Mouse (Mus musculus): ENCODE measurements at regions not wholly inside any gene's neighbourhood (a gene's known extent, or its start where the extent isn't known, plus 50 kb on each side); places are given as distances from the start of the nearest gene placed in this dataset.
"Not testable (repeated sequence)": the region's sequence is repeated elsewhere in the genome, so short reads cannot be mapped to it uniquely, and the experiment has no call there.

DNA sequence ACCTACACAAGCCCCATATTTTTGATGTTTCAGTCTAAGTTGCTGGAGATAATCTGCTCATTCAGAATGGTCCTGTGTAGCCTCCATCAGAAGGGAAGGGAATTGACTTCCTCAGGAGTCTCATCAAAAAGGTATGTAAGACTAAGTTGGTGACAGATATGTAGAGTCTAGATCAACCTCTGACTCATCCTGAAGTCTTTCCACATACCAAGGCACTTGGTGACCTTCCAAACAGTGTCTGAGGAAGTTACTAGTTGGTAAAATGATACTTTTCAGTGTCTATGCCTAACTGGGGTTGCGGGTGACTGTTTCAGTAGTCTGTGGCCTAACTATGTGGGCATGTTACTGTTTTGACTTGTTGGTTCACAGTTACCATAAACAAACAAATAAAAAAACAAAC is 133.0 kb upstream of the Plcb4 start:
- DNase-seq = no peak

DNA sequence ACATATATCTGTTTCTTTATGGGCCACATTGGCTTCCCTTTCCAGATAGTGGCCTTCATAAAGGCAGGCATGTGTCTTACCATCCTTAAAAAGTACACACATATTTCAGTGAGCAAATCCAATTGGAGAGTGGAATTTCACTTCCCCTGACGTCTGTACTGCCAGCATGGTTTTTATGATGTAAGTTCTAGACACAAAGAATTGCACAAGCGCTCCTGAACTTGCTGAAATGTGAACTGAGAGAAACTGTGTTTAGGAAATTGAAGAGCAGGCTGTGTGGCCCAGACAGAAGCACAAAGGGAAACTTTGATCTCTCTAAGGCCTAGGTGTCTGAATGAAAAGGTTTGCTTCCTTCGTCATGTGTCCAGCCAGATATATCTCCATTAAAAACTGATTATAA is 129.2 kb upstream of the Plcb4 start:
- no peak for DNase-seq

DNA sequence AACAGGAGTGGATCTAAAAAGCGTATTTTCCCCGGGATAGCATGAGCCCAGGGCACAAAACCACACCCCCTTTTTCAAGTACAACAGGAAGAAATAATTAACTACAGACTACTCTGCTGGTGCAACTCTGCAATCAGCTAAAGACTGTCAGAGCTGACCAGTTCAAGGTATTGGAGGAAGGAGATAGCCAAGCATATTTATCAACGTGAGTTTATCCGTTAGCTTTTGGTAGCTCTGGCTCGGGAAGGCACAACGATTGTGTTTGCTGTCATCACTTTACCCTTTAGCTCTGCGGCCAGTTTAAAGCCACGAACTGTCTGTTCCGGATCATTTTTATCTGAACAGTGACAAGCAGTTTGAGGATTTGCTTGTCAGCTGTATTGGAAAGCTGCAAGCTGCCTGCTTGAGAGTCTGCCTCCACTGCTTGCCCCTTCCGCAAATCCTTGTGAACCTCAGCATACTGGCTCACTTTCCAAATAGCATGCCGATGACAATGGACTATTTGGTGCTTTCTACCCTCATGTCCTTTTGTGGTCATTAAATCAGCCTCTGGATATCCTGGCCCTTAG is 122.4 kb upstream of the Plcb4 start:
- DNase-seq = no peak

DNA sequence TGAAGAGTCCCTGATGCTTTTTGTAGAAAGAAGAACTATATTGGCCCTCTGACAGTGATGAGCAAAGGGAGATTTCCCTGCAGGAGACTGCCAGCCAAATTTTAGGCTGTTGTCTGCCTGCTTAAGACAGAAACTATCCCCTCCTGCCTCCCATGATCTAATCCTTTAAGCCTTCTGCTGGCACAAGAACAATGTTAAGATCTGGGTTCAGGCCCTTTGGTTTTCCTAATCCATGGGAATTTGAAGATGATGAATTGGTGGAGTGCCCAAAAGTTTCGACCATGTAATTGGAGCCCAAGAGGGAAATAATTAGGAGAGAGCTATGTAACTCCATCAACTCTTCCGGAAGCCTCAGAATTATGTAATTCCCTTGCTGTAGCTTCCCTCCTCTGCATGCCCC is 120.8 kb upstream of the Plcb4 start:
- no peak for DNase-seq

DNA sequence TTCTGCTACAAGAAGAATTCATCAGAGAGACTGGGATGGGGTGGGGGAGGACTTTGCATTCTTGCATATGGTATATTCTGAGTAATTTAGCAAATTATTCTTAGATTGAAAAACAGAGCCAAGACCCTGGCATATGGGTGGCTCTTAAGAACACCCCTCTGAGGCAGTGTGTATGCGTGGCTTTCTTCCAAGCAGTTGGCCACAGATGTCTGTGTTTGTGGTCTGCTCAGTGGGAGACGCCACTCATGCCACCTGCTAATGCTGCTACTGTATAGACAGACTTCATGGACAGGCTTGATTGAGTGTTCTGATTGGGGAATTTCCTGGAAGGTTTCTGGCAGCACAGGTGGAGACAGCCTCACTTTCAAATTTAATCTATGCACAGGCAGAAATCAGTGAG is 117.8 kb upstream of the Plcb4 start:
- DNase-seq = no peak

DNA sequence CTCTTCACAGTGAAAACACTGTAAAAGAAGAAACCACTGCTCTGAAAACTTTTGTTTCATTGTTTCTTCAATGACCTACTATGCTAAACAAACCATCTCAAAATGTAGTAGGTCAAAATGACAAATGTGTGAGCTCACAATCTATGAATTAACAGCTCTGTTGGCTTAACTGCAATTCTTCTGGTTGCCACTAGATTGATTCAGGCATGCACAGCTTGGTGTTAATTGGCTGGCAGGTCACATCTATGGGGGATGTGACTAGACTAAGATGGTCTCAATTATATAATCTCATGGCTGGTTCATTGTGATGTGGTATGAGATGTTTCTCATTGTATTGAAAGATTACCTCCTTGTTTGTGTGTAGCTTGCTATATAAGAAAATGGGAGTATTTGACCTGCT is 116.9 kb upstream of the Plcb4 start:
- no peak for DNase-seq

DNA sequence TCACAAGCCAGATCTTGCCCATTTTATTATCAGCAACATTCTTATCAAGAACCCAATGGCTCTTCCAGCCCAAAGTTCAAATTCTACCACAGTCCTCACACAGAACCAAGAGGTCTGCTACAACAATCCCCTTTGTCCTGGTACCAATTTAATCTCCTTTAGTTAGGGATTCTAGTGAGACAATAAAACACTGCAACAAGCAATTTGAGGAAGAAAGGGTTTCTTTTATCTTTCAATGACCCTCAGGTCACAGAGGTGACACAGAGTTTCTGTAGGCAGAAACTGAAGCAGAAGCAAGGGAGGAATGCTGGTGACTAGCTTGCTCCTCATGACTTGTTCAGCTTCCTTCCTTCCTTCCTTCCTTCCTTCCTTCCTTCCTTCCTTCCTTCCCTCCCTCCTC is 113.9 kb upstream of the Plcb4 start:
- DNase-seq = no peak

DNA sequence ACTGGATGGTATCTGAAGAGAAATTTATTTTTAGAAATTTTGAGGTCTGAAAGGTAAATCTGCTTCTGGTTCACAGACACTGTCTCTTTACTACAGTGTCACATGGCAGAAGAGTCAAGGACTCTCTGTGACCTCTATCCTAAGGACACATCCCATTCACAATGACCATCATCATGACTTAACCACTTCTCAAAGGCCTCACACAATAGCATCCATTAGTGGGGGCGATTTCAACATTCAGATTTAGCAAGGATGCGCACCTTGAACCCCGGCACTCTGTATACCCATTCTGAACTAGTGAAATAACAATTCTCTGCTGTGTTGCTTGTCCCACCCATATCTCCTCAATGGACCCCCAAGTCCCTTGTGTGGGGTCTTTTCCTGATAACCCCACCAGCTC is 110.8 kb upstream of the Plcb4 start:
- no peak for DNase-seq

DNA sequence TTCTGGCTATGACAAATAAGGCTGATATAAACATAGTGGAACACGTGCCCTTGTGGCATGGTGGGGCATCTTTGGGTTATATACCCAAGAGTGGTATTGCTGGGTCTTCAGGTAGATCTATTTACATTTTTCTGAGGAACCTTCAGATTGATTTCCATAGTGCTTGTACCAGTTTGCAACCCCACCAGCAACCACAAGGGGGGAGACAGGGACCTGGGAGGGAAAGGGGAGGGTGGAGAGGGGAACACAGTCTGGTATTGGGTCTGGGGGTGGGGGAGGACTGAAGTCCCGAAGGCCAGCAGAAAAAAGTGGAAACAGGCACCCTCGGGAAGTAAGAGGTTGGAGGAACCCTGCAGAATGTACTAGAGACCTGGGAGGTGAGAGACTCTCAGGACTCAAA is 105.8 kb upstream of the Plcb4 start:
- peak in 1 of 2 experiments; percentile 27 for DNase-seq

DNA sequence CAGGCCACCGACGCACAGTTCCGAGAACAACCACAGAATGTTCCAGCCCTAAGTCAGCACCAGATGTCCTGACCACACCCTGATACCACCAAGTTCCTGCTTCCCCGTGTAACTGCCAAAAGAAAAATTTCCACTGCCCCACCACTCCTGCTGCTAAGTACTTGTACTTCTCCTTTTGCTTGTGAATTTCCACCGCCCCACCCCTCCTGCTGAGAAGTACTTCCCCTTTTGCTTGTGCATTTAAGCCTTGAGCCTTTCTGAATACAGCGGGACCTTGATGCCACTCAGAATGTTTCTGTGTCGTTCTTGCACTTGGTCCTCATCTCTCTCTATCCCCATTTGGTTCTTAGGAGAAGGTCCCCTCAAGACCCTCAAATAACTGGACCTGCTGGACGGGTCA is 100.8 kb upstream of the Plcb4 start:
- not testable (repeated sequence) for DNase-seq

DNA sequence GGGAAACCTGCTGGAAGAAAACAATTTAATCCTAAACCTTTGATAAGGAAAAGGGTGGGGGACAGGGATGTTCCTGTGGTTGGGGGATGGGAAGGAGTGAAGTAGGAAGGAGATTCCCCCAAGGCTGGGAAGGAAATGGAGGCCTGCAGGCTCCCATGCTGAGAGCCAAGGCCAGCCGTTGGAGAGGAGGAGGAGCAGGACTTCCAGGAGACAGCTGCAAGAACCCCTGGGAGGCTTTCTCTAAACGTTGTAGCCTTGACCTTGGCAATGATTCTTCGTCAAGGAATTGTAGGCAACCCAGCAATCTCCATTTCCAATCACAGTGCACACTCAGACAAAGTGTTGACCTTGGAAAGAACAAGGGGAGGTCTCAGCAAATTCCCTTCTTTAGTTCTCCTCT is 99.5 kb upstream of the Plcb4 start:
- DNase-seq = peak; percentile 9 to 60

DNA sequence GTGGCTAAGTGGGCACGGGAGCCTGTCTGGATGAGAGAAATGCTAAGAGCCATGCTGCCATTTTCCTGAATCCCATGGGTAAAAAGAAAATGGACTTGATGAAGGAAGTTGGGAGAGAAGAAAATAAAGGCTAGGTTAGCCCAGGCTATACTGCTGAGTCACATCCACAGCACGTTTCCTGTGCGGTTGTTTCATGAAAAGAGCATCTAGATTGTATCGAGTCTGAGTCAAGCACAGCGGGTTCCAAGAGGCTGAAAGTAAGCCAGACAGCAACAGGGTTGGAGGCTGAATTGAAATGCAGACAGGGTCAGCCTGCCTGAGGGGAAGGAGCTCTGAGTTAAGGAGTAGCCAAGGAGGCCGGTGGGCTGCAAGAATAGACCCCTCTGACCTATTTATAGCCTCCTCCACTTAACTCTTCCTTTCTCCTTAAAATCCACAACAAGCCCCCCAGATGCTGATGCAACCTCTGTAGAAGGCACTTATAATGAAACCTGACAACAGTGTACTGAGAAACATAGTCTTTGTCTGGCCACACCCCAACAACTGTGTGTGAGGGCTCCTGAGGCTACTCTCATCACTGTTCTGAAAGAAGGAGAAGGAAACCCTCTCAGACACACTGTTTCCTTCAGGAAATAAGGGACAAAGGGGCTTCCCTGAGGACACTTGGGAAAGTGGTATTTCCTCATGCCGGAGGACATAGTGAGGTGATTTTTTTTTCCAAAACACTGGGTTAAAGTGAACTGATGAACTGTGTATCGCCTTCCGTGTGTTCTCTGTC is 98.7 kb upstream of the Plcb4 start:
- peak; percentile 18 to 63 for DNase-seq

DNA sequence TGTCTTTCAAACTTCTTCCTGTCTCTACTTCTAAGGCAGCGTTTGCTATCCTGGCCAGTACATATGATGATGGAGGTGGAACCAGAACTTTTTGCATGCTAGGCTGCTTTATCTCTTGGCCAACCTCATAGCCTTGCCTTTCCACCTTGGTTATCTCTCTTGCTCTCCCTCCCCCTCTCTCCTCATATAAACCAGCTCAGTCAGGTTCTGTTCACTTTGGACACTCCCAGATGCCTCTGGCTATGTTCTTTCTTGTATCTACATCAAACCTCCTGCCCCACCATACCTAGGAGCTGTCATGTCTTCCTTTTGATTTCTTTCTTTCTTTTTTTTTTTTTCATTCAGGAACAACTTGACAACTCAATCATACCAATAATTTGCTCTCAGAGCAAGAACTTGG is 98.0 kb upstream of the Plcb4 start:
- DNase-seq = no peak

DNA sequence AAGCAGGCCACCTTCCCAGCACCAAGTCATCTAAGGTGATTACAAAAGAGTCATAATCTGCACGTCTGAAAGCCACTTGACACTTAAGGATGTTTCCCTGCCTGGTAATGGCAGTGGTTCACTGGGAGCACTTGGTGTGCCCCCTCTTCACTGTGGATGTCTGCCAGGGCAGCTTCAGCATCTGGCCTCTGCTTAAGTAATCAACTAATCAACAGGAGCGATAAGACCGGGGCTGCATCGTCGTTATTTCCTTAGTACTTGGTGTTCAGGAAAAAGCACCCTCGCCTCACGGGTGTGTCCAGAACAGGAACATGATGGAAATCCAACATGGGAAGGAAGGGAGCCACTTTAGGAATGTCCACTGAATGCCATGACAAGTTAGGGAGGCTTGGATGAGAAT is 97.1 kb upstream of the Plcb4 start:
- DNase-seq = peak; percentile 43 to 84

DNA sequence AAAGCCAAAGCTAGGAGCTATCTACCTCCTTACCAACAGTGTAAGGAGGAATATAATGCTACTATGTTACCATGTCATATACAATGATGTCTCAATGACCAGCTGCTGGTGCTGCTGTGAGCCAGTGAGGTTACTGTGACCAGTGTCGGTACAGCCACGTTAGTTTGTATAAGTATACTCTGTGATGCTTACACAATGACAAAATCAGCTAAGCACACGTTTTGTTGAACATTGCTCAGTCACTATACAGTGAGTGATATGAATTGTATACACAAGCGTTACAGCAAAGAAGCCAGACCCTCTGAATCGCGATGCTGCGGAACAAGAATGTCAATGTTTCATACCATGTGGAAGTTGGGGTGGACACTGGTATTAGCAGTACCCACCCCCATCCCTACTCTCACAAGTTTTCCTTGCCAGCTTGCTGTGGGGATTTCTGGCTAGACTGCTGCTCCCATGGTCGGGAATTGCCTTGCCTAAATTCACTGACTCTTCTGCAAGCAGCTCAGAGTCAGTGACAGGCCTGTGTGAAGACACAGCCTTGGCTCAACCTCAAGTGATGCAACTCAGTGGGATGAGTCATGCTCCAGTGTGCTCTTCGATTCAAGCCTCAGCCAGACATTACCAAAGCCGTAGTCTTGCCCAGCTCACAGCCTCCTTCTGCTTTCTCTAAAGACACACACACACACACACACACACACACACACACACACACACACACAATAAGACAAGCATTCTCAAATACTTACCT is 96.5 kb upstream of the Plcb4 start:
- DNase-seq = peak; percentile 44 to 58

DNA sequence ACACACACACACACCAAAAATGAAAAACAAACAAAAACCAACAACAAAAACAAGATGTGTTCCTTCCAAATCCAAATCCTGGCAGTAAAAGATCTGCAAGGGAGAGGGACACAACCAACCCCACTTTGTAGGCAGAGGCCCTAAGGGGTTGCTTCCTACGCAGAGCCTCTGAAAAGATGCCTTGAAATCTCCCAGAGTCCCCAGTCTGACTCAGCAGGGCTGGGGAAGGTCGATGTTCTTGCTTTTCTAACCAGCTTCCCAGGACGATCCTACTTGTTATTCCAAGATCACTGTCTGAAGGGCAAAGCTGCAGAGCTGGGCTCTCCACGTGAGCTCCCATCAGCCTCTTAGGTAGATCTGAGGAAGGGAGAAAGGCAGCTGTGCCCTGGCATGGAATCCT is 94.6 kb upstream of the Plcb4 start:
- no peak for DNase-seq

DNA sequence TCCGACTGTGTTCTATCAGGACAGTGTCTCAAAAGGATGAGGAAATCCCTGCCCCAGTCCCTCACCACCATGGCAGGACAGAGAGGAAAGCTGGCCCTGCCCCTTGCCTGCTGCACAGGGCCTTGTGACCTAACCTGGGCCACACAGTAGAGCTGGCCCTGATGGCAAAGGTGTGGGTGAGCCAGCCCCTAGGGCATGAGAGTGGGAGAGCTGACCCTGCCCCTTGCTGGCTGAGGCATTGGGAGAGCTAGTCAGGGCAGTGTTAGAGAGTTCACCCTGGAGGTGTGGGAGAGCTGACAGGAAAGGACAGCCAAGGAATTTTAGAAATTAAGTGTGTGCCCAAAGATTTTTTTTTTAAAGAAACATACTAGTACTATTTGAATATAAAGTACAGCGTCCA is 90.5 kb upstream of the Plcb4 start:
- no peak for DNase-seq

DNA sequence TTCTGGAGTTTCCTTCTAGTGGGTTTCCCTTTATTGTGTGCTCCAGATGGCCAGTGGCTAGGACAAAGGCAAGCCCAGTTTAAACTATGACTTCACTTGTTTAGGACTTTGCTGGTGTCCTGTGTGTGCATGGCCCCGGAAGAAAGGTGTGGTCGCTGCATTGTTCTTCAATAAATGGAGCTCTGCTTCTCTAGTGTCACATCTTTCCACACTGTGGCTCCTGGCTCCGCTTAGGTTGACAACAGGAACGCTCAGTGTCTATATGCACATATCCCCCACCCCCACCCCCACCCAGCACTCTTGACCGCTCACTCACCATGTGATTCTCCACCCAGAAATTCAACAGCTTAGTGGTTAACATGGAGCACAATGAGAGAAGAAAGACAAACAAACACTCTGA is 87.2 kb upstream of the Plcb4 start:
- DNase-seq = peak in 1 of 2 experiments; percentile 51

DNA sequence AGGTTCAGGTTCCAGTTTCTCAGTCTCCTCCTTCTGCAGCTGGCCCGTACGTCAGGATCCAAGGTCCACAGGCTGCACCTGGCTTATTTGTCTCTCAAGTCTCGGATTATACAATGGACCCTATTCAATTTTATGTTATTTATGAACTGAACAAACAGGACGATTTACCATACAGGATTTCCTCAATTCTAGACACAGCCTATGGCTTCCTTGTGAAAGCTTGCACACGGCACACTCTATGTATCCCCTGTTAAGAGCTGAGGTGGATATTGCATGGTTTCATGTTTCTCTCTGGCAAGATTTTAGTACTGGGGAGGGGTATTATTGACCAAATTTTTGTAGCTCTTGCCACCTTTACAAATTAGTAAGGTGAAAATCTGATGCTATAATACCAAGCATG is 81.6 kb upstream of the Plcb4 start:
- DNase-seq = no peak

DNA sequence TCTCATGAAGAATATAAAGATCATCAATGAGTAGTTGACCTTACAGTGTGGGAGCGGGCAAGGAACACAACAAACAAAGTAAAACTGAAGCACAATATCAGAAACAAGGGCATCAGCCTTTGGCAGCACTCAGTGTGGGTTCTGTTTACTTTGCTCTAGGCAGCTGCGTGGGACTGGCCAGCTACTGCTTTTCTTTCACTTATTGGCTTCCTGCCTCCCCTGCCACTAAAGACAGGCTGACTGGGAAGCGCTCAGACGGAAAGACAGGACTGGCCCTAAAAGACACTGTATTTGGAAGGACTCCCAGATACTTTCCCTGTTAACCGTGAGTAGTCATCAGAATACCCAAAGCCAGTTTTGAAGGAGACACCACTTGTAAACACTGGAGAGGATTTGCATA is 80.7 kb upstream of the Plcb4 start:
- peak; percentile 30 to 46 for DNase-seq

DNA sequence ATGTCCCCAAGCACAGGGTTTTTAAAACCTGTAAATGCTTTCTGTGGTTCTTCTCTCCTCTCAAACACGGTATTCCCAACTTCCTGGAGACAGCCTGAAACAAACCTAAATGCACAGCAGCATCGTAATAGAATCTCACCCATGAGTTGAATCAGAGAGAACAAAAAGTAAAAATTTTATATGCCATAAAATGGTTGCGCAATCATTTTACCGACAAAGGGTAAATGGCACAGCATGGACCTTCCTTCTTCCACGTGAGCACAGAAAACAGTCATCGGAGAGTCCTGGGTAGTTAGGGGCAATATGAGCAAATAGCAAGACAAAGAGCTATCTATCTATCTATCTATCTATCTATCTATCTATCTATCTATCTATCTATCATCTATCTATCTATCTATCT is 79.3 kb upstream of the Plcb4 start:
- DNase-seq = no peak

DNA sequence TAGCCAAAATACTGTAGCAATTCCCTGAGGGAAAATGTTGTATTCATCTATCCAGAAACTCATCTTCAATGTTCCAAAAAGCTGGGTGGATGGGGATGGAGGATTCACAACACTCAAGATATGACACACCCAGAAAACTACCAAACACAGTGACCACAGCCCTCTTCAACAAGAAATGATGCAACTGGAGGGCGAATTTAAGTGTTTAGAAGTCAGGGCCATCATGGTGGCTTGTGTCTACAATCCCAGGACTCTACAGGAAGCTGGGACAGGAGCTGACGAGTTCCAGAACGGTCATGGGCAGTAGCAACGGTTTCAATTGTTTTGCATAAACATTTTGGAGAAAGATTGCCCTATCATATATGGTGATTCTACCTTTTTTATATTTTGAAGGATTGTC is 78.8 kb upstream of the Plcb4 start:
- DNase-seq = no peak

DNA sequence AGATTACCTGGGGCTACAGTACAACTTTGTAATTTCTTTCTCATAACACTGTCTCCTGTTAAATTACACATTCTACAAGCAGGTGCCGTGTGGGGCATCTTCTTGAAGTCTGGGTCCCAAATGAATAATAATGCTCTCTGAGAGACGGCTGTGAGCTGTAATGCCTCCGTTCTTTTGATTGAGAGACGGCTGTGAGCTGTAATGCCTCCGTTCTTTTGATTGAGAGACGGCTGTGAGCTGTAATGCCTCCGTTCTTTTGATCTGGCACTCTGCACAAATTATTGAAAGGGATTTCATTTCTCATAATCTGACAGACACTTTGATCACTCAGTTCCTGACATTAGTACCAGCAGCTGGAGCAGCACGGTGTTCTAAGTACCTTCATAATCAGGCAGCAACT is 76.5 kb upstream of the Plcb4 start:
- DNase-seq = no peak

DNA sequence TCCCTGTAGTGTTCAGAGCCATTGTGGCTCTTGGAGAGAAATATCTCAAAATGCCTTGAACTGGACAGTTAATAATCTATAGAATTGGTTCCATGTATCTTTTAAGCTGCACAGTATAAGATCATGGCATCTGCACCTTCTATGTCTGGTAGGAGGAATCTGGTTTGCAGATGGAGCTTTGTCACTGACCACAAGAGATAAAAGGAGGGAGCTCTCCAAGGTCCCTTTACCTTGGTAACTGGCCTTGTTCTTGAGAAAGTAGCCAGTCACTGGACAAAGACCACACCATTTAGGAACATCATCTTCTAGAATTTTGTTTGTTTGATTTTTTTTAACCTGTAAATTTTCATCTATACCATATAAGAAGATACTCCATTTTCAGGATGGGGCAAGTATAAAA is 52.5 kb upstream of the Plcb4 start:
- no peak for DNase-seq
